Mouse (Mus musculus) liver, embryonic 11.5 days (tissue): ENCODE data around the gene Serpinb6b. TPM values are rescaled to one million over a fixed set of nuclear protein-coding genes. Genes with fewer than 3 reads are reported as not detected.

ENCODE experiments used
- polyA plus RNA-seq: library from polyadenylated mRNA; unstranded; fragments of >200 nt; fragmentation: Nextera tagmentation; extraction: Ambion mirVana; gene quantifications from 2 replicates; pipeline ENCODE4 v1.2.1, GENCODE M21; 2014

Serpinb6b gene
- polyA plus RNA-seq, 1 experiment from 2014 or later = 3.8 TPM

Other genes with a start within 250 kb of the Serpinb6b start
- gene Mylk4, start 181.3 kb upstream of the Serpinb6b start, polyA plus RNA-seq = 0.10 and 0.12 TPM in 2 replicates
- 19.9 and 23.1 TPM in 2 replicates for gene Wrnip1, start 163.2 kb upstream of the Serpinb6b start, polyA plus RNA-seq
- gene D930007J09Rik, start 162.4 kb upstream of the Serpinb6b start, polyA plus RNA-seq = not detected in 2 replicates
- 10.1 and 11.0 TPM in 2 replicates for gene Serpinb1a, start 114.0 kb upstream of the Serpinb6b start, polyA plus RNA-seq
- 0.18 TPM in 1 of 2 replicates, not detected in the other for gene Serpinb1c, start 67.0 kb upstream of the Serpinb6b start, polyA plus RNA-seq
- gene Serpinb9, start 38.0 kb downstream of the Serpinb6b start, polyA plus RNA-seq = 3.2 and 3.4 TPM in 2 replicates
- not detected in 2 replicates for gene Serpinb9b, start 62.2 kb downstream of the Serpinb6b start, polyA plus RNA-seq
- gene Serpinb1b, start 113.4 kb downstream of the Serpinb6b start, polyA plus RNA-seq = not detected in 2 replicates
- not detected in 2 replicates for gene Serpinb9c, start 194.5 kb downstream of the Serpinb6b start, polyA plus RNA-seq
- gene Serpinb9d, start 227.8 kb downstream of the Serpinb6b start, polyA plus RNA-seq = not detected in 2 replicates